9 mouse cellular contexts compared by ENCODE assay signal in the genomic region with DNA sequence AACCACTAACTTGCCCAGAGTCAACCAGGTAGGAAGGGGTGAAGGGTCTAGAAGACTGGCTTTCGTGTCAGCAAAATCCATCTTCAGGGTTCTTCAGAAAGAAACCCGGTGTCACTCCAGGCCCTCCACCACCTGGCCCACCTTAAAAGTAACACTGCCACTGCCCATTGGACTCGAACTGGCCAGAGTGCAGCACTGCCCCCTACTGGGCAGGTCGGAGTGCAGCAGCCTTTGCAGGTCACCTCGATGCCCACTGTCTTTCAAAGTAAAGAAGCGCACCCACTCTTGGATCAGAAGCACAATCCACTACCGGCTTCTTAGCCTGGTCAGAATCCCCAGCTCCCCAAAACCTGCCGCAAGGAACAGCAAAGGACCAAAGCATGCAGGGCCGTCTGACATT.
A peak's percentile ranks its signal among the peaks of the same experiment; 100 is the strongest.
DNase-seq lines count a peak whose midpoint lies in the region.
"Had no signal": no experiment of that assay in that cellular context is flagged by ENCODE, and none has a peak within 500 bp of the region (broad histone marks: within the 10 kb centered on the region; RNA-seq: fewer than 3 reads in every experiment).

No protein-coding gene starts in this region.

- peak; percentile 72 for DNase-seq in cerebellum, adult 11 months
- DNase-seq in cerebellum, postnatal 4 days (ENCODE audit: low spot score in 2 of 2) = no peak
- DNase-seq in spleen, adult 18-20 months = peak; percentile 32 to 55
- DNase-seq in spleen, adult 12 weeks (ENCODE audit: low spot score) = no peak
- peak; percentile 54 for DNase-seq in induced T-regulatory cell, adult 2 months (ENCODE audit: low read depth)
- peak; percentile 26 for DNase-seq in thymus, postnatal 14 days
- DNase-seq in right cerebral cortex, postnatal 10 days (ENCODE audit: low spot score in 2 of 2) = no peak
- no peak for DNase-seq in adrenal gland, postnatal 4 days (ENCODE audit: low spot score in 2 of 2)
- DNase-seq: adrenal gland, postnatal 14 days had no signal

Comparison
In these comparisons a context has a peak if more than half of its experiments do, and no peak if none do; other contexts are left out.
1. DNase-seq: peak in cerebellum, adult 11 months (single experiment), spleen, adult 18-20 months (2 of 2), induced T-regulatory cell, adult 2 months (single experiment) and thymus, postnatal 14 days (single experiment); none in cerebellum, postnatal 4 days (0 of 2), spleen, adult 12 weeks (single experiment), right cerebral cortex, postnatal 10 days (0 of 2) and adrenal gland, postnatal 4 days (0 of 2).